Mouse (Mus musculus): ENCODE data around the gene Rhbdl3. TPM values are rescaled to one million over a fixed set of nuclear protein-coding genes. Genes with fewer than 3 reads are reported as not detected.

Gene Rhbdl3
- 1 to 10 TPM in 1 of 2 experiments, under 1 TPM in 1; 0.27 to 4.2 TPM for polyA plus RNA-seq (2012; fragmentation: generic; extraction: Trizol)

DNA sequence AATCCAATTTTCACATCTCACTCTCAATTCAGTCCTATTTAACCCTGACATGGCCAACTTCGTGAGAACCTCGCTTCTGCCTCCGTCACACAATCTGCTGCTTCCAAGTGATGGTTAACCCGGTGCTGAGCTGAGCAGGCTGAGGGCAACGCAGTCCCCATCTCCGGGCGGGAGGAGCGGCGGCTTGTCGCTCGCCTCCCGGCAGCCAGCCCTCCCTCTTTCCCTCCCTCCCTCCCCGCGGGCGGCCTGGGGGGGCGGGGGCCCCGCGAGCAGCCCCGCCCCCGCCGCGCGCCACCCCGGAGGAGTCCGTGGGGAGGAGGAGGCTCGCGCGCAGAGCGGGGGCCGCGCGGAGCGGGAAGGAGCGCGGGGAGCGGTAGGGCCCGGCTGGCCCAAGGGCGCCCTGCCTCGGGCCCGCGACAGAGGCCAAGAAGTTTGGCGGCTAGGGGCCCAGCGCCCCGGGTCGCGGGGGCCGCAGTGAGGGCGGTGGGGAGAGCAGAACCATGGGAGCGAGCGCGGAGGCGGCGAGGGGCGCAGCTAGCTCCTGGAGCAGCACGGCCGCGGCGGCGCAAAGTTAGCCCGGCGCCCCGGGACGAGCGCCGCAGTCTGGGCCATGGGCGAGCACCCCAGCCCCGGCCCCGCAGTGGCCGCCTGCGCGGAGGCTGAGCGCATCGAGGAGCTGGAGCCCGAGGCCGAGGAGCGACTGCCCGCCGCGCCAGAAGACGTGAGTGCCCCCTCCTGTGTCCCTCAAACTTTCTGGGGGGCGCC, at the start of gene Rhbdl3:
Gene Rhbdl3 (plus strand): TSS at position 362 of the 765 bp plus-strand sequence.

DNA sequence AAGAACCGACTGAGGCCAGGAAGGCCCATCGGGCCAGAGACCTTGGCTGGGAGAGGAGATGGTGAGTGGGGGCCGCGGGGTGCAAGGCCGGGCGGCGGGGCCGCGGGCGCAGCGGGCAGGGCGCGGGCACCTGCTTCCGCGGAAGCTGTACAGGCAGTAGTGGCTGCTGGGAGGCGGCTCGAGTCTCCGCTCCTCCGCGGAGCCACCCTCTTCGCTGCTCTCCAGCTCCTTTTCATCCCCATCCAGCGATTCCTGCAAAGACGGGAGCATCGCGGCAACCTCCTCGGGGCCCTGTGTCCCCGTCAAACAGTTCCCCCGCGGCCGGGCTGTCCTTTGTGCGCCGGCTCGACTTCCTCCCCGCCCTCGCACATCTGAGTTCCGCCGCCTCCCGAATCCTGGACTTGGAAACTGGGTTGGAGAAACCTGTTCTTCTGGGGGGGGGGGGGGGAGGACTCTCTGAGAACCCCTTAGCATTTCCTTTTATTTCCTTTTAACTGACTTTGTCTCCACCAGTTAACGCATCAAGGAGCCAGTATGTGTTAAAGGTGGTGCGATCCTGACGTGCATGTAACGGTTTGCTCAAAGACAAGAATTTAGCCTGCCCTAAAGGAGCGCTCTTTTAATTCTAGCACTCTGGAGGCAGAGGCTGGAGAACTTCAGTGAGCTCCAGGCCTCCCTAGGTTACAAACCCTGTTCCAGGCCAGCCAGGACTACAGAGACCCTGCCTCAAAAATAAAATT, 77.2 kb downstream of the Rhbdl3 start, which contains the start of gene 5730455P16Rik:
Gene 5730455P16Rik (minus strand): TSS at position 323 of the 740 bp plus-strand sequence.

DNA sequence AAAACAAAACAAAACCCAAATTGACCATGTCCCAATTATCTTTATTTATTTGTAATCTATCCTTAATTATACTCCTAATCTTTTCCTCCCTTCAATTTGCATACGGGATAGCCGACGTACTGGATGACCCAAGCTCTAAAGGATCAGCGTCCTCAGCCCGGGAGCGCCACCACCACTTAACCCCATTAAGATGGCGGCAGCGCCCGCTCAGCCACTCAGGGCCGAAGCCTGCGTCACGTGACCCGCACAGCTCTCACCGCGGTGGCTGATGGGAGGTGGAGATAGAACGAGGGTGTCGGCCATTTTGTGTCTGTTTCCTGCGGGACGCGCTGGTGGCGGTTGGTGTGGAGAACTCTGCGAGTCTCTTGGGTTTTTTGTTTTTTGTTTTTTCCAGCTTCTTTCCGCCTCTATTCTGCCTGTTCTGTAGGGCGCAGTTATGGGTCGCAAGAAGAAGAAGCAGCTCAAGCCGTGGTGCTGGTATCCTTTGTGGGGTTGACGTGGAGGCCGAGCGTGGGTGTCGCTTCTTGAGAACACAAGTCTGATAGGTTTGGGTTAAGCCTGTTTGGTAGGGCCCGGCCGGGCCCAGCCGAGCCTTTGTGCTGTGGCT, 82.4 kb downstream of the Rhbdl3 start, which contains the start of gene Zfp207:
Gene Zfp207 (plus strand): TSS at position 261 of the 607 bp plus-strand sequence.

Other genes starting within 250 kb of the Rhbdl3 start
- 10 to 100 TPM in 1 of 2 experiments, 1 to 10 TPM in 1; 4.0 to 14.5 TPM for gene Crlf3, start 219.9 kb upstream of the Rhbdl3 start, polyA plus RNA-seq (2012; fragmentation: generic; extraction: Trizol)
- gene Atad5, start 211.5 kb upstream of the Rhbdl3 start, polyA plus RNA-seq (2012; fragmentation: generic; extraction: Trizol), result under 1 TPM; 0.20 to 0.52 TPM
- 1 to 10 TPM; 1.2 to 9.9 TPM for gene Tefm, start 158.7 kb upstream of the Rhbdl3 start, polyA plus RNA-seq (2012; fragmentation: generic; extraction: Trizol)
- gene Adap2, start 146.8 kb upstream of the Rhbdl3 start, polyA plus RNA-seq (2012; fragmentation: generic; extraction: Trizol), result not detected
- 10 to 100 TPM in 1 of 2 experiments, 1 to 10 TPM in 1; 4.9 to 19.1 TPM for gene Rnf135, start 117.1 kb upstream of the Rhbdl3 start, polyA plus RNA-seq (2012; fragmentation: generic; extraction: Trizol)
- 10 to 100 TPM in 1 of 2 experiments, 1 to 10 TPM in 1; 2.0 to 17.1 TPM for gene Rhot1, start 91.9 kb upstream of the Rhbdl3 start, polyA plus RNA-seq (2012; fragmentation: generic; extraction: Trizol)
- 1 to 10 TPM; 2.0 to 6.2 TPM for gene 5730455P16Rik, start 77.1 kb downstream of the Rhbdl3 start, polyA plus RNA-seq (2012; fragmentation: generic; extraction: Trizol)
- 10 to 100 TPM in 1 of 2 experiments, 1 to 10 TPM in 1; 9.8 to 71.3 TPM for gene Zfp207, start 82.4 kb downstream of the Rhbdl3 start, polyA plus RNA-seq (2012; fragmentation: generic; extraction: Trizol)
- 10 to 100 TPM; 34.3 to 50.5 TPM for gene Psmd11, start 127.7 kb downstream of the Rhbdl3 start, polyA plus RNA-seq (2012; fragmentation: generic; extraction: Trizol)
- under 1 TPM; 0.66 to 0.83 TPM for gene Cdk5r1, start 176.1 kb downstream of the Rhbdl3 start, polyA plus RNA-seq (2012; fragmentation: generic; extraction: Trizol)

All from C3H10T1/2 (cell line).